Mouse (Mus musculus): ENCODE measurements around the gene Rai2. TPM values are rescaled to one million over a fixed set of nuclear protein-coding genes. Genes with fewer than 3 reads are reported as not detected.

Gene Rai2
- total RNA-seq (2015; ENCODE audit: low replicate concordance) (not detected in 2 replicates), total RNA-seq (2017; ENCODE audit: low replicate concordance) (not detected in 2 replicates)

DNA sequence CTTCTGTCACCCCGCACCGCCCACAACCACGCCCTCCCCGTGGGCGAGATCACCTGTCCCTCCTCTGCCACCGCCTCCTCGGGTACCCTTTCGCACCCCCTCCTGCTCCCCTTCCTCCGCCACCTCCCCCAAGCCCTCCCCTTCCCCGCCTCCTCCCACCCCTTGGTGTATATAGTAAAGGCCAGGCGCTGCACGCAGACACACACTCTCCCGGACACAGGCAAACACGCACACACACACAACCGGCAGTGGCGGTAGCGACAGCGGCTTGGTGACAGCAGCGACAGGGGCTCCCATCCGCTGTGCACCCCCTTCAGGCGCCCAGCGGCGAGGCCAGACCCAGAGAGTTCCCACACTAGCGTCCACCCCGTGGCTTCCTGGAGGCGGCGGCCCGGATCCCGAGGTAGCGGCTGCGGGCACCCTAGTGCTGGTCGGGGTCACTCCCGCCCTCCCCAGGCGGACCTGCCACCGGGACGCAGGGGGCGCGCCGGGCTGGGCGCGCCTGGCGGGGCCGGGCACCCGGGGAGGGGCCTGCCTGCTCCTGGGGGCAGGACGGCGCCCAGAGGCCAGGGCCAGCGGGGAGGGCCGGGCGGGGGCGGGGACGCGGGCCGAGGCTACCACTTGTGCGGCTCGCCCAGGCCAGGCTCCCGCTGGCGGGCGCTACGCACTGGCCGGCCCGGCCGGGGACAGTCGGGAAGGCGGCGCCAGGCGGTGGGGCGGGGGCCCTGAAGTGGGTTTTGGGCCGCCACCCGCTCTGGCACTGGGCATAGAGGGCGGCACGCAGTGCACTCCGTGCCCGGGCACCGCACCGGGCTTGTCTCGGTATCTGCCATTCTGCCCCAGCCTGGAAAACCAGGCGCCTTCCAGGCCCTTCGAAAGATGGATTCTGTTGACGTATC lies at the start of gene Rai2:
Gene Rai2 (plus strand): TSS at position 205 of the 899 bp plus-strand sequence.
- ATAC-seq (replicated peaks; ENCODE audit: low FRiP score, poor library complexity, severe bottlenecking), result no peak

- ATAC-seq (replicated peaks; ENCODE audit: low FRiP score, poor library complexity, severe bottlenecking), result no peak
These were observed 27.5 kb upstream of the Rai2 start for GRCm38 (mm10) chrX:161689336-161689735.

- no peak for ATAC-seq (replicated peaks; ENCODE audit: low FRiP score, poor library complexity, severe bottlenecking)
These were observed 385 bp upstream of the Rai2 start for GRCm38 (mm10) chrX:161716503-161716864.

DNA sequence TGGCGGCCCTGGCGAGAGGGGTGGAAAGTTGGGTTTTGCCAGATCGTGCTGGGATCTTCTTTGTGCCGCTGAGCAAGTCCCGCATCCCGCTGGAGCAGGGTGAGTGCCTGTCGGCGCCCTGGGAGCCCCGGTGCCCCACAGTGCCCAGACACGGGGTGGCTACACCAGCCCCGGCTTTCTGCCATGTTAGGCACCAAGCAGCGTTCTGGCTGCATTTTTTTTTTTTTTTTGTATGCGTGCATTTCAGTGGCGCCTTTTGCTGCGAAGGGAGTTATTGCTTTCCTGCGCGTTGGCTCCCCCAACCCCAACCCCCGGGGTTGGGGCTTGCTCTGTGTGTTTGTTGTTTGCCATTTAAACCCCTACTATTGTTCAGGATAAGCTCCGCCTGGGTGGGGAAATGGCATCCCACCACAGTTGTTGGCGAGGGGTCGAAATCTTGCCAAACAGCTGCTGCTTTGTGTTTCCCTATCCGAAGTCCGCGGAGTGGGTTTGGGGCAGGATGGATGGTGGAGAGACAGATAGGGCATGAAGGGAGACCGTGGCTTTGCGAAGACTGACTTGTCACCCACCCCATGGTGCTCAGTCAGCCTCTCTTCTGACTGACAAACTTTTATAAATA lies 1.0 kb downstream of the Rai2 start:
- ATAC-seq (replicated peaks; ENCODE audit: low FRiP score, poor library complexity, severe bottlenecking), result no peak

- no peak for ATAC-seq (replicated peaks; ENCODE audit: low FRiP score, poor library complexity, severe bottlenecking)
These were observed 1.7 kb downstream of the Rai2 start for GRCm38 (mm10) chrX:161718548-161718947.

GRCm38 (mm10) chrX:161721082-161721481 lies 4.2 kb downstream of the Rai2 start:
- no peak for ATAC-seq (replicated peaks; ENCODE audit: low FRiP score, poor library complexity, severe bottlenecking)

DNA sequence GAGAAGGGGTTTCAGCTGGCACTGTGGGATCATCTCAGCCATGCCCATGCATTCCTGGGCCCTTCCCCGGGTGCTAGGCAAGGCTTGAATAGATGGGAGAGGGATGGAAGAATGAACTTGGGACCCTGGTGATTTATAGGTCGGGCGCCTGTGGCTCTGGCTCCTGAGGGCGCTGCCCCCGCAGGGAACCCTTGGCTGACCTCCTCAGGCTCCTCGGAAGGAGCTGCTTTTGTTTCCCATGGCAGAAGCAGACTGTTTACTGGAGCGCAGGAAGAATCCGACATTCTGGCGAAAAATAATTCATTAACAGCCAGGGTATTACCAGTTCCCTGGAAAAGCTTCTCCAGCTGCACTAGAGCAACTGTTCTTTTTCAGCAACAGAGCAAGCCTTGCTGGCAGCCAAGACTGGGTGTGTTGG lies 6.5 kb downstream of the Rai2 start:
- no peak for ATAC-seq (replicated peaks; ENCODE audit: low FRiP score, poor library complexity, severe bottlenecking)

DNA sequence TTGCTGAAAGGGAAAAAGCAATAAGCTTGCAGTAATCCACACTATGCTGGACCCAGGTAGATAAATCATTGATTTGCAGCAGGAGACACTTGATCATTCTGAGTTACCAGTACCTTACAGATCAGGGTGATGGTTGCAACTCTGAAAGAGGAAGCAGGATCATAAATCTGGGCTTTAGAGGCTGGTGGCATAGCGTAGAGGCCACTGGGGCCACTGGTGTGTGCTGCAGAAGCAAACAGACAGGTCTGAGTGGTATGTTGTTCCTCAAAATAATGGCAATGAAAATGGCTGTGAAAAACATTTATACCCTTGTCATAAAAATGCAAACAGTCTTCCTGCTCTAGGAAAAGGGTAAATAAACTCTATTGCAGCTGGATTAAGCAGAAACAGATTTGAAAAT lies 9.4 kb downstream of the Rai2 start:
- ATAC-seq (replicated peaks; ENCODE audit: low FRiP score, poor library complexity, severe bottlenecking), result no peak

DNA sequence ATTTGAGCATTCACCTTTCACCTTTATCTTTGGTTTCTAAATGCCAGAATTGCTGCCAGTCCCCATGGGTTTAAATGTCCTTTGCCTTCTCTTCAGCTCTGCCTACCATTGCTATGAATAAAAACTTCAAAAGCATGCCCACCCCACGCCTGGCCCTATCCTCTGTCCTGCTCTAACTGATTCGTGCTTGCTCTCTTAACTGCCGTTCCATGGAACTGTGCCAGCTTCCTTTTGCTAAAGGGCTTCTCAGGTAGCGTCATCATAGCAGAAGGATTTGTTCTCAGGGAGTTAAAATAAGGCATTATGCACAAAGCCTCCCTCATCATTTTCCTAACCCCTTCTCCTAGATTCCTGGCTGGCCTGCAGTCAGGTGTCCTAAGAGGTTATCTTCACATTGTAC lies 11.6 kb downstream of the Rai2 start:
- no peak for ATAC-seq (replicated peaks; ENCODE audit: low FRiP score, poor library complexity, severe bottlenecking)

DNA sequence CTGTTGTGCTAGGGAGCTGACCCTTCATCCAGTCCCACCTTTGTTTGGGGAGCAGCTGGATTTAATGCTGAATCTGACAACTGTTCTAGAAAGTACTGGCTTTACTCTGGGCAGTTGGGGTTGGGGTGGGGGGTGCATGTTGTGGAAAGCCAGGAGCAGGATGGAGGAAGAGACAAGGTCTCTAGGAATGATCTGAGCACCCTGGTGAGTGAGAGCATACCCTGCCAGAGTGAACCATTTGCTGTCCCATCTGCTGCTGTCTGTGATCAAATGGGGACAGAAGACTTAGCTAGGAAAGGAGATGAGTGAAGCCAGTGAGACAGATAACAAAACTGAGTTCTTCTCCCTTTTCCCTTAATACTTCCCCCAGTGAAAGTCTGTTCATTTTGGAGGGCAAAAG lies 13.2 kb downstream of the Rai2 start:
- no peak for ATAC-seq (replicated peaks; ENCODE audit: low FRiP score, poor library complexity, severe bottlenecking)

- ATAC-seq (replicated peaks; ENCODE audit: low FRiP score, poor library complexity, severe bottlenecking), result no peak
These were observed 15.0 kb downstream of the Rai2 start for GRCm38 (mm10) chrX:161731859-161732258.

DNA sequence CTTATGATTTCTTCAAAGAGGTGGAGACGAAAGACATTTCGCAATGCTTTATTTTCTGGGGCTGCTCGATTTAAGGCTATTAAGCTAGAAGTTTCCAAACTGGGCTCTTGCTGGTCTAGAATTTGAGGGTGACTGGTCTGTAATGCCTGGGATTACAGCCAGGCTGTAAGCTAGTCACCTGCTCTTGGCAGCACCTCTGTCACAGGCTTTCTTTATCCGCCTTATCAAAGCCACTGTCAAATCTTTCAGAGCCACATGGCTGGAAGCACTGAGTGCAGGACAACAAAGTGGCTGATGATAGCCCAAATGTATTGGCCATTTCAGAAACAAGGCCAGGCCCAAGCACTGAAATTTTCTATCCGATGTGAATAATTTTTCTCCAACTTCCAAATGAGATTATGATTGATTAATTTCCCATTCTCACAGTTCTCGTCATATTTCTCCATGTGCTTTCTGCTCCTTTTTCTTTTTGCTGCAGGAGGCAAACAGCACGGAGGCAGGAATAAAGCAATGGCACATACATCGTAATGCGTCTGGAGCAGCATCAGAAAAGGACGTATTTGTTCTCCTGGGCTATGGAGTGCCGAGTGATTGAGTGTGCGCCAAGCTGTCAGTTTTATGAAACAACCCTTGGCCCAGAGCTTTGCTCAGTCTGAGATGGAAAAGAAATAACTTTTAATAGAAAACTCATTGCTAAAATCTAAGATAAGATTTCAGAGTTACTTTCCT lies 16.9 kb downstream of the Rai2 start:
- no peak for ATAC-seq (replicated peaks; ENCODE audit: low FRiP score, poor library complexity, severe bottlenecking)

- no peak for ATAC-seq (replicated peaks; ENCODE audit: low FRiP score, poor library complexity, severe bottlenecking)
These were observed 17.4 kb downstream of the Rai2 start for GRCm38 (mm10) chrX:161734310-161734676.

DNA sequence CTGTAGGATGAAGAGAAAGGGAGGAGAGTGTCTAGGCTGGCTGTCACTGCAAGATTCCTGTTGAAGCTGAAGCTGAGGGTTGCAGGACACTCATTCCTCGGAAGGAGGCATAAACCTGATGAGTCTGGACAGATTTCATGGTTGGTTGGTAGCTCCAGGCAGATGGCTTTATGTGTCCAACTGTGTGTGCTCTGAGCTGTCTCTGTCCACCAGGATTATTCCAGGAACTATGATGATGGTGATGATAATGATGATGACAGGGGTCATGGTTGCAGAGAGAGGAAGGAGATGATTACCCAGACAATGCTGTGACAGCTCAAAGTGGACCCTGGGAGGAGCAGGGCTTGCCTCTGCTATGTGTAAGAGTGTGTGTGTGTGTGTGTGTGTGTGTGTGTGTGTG lies 22.5 kb downstream of the Rai2 start:
- ATAC-seq (replicated peaks; ENCODE audit: low FRiP score, poor library complexity, severe bottlenecking), result no peak

- ATAC-seq (replicated peaks; ENCODE audit: low FRiP score, poor library complexity, severe bottlenecking), result no peak
These were observed 26.2 kb downstream of the Rai2 start for GRCm38 (mm10) chrX:161743080-161743479.

DNA sequence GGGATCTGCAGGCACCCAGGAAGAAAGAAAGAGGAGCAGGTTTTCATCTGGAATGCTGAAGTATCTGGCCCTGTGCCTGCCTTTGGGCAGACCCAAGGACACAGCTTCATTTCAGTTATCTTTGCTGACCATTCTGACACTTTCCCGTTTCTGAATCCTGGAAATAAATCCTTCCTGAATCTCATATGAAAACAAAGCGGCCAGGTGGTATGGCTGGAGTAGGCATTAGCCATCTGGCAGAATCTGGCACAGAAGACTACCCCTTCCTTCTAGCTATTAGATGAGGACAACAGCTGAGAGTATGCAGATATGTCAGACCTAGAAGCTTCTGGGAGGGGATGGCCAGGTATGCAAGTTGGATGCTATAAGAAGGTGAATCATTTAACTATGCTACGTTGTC lies 28.4 kb downstream of the Rai2 start:
- ATAC-seq (replicated peaks; ENCODE audit: low FRiP score, poor library complexity, severe bottlenecking), result no peak

- ATAC-seq (replicated peaks; ENCODE audit: low FRiP score, poor library complexity, severe bottlenecking), result no peak
These were observed 30.5 kb downstream of the Rai2 start for GRCm38 (mm10) chrX:161747337-161747736.

GRCm38 (mm10) chrX:161753514-161753913 lies 36.6 kb downstream of the Rai2 start:
- no peak for ATAC-seq (replicated peaks; ENCODE audit: low FRiP score, poor library complexity, severe bottlenecking)

DNA sequence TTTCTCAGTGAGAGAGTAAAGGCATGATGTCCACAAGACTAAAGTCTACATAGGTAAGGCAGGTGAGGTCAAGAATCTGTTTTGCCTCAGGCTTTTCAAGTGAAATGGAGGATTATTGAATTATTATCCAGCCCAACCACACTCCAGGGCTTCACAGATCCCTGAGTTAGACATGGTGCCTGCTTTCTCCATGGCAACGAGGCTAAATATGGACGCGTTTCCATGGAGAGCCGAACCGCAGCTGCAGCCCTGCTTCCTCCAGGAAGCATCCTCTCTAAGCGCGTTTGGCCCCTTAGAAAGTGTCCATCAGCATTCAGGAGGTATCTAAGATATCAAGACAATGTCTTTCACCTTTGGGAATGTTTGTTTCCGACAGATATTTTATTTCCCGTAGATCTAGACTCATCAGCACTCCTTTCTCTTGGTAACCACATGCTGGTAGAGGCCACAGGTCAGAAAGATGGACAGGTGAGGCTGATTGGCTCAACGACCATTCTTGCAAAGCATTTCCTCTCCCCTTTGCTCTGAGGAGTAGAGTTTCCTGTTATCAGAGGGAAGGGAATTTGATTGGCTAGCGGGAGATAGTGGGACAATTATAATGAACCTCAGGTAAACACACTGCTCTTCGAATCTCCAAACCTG lies 59.6 kb downstream of the Rai2 start:
- ATAC-seq (replicated peaks; ENCODE audit: low FRiP score, poor library complexity, severe bottlenecking), result no peak

DNA sequence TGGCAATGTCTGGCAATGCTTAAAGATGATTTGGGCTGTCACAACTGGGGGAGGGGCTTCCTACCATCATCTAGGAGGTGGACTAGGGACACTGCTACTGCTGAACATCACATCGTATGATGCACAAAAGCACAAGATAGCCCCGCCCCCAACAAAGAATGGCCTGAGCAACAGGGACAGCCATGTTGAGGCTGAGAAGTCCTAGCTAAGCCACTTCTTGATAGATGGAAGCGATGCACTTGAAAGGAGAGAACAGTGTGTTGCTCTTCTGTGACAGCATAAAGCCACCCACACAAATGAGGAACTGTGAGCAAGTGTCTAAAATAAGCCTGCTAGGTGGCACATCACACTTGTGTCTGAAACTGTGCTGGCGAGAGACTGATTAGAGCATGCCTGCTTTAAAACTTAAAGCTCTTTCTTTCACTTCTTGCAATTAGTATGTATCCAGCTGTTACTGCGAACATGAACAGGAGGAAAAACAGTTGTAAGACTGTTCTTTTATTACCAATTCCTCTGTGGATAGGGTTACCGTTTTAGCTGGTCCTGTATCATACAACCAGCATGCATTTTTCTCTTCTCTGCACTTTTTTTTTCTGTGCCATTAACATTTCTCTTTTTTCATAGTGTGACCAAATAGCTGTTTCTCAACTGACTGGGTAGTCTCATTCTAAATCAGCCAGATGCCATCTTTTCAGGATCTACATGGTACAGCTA lies 63.6 kb downstream of the Rai2 start:
- ATAC-seq (replicated peaks; ENCODE audit: low FRiP score, poor library complexity, severe bottlenecking), result no peak
